Mouse (Mus musculus) left cerebral cortex, postnatal 4 days (tissue): ENCODE data around the gene H2-D1. TPM values are rescaled to one million over a fixed set of nuclear protein-coding genes. Genes with fewer than 3 reads are reported as not detected.
"Not testable (repeated sequence)": the region's sequence is repeated elsewhere in the genome, so short reads cannot be mapped to it uniquely, and the experiment has no call there.

Source experiments
- DNase-seq: peaks from one replicate; pipeline ENCODE4 v3.0.0-alpha.2; 2022
- intact Hi-C: fragments of 180-260 bp; cut with DNase I; formaldehyde crosslinking; loops from one replicate; pipeline ENCODE4 v1.15.1; 2025
- total RNA-seq, 2 experiments: library from RNA; stranded (reverse); gene quantifications; 2 replicates each; pipeline ENCODE4 v1.2.3; 2021

The H2-D1 gene
- total RNA-seq, result 10 to 100 TPM; 19.1 to 22.8 TPM

DNA sequence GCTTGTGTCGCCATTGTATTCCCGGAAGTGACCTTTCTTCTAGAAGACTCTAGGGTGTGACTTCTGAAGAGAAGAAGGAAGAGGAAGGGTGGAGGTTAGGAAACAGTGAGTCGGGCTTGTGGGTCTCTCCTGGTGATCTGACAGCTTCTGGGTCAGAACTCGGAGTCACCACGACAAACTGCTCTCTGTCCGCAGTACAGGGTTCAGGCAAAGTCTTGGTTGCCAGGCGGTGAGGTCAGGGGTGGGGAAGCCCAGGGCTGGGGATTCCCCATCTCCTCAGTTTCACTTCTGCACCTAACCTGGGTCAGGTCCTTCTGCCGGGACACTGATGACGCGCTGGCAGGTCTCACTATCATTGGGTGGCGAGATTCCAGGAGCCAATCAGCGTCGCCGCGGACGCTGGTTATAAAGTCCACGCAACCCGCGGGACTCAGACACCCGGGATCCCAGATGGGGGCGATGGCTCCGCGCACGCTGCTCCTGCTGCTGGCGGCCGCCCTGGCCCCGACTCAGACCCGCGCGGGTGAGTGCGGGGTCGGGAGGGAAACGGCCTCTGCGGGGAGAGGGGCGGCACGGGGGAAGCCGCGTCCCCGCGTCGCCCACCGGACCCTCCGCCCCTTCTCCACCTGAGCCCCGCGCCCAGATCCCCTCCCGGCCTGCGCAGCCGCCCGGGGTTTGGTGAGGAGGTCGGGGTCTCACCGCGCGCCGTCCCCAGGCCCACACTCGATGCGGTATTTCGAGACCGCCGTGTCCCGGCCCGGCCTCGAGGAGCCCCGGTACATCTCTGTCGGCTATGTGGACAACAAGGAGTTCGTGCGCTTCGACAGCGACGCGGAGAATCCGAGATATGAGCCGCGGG is at the start of gene H2-D1:
Gene H2-D1 (plus strand): TSS at position 67 of the 859 bp plus-strand sequence.
- intact Hi-C loops, result no loop called here
- peak; percentile 96 for DNase-seq

DNA sequence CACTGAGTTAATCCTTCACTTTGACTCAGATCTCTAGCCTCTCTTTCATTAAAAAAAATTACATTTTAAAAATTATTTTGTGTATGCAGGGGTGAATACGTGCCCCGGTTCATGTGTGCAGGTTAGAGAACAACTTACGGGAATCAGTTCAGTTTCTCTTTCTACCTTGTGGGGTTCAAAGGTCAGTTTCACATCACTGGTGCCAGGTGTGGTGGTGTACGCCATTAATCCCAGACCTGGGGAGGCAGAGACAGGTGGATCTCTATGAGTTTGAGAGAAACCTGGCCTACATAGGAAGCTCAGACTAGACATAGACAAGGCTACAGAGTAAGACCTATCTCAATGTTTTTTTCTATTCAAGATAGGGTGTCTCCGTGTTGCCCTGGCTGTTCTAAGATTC is 49.5 kb upstream of the H2-D1 start:
- DNase-seq, result no peak
- intact Hi-C loops, result no loop called here

DNA sequence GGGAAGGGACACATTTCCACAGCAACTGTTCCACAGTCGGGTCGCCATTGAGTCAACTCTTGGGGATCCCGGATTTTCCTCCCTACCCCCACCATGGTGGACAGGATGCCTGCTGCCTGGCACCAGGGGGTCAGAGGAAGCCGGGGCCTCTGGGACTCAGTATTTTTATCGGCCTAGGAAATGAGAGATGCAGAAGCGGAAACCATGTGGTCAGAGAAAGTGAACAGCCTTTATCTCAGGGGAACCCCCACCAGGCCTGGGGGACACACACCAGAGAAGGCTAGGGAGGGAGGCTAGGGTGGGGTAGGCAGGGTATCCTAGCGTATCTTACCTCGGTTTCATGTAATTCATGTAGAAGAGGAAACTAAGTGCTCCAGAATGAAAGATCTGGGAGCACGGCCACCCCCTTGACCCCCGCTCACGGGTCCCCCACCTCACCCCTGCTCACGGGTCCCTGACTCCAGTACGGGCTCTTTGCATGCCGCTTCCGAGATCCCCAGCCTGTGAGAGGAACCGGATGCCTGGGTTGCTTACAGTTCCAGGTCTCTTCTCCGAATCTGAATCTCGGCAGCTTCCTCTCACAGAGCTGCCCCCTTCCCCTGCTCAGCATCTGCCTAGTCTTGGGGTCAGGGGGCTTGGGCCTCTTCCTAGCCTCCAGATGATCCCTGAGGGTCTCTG is 43.9 kb upstream of the H2-D1 start:
- intact Hi-C loops, result no loop called here
- no peak for DNase-seq

DNA sequence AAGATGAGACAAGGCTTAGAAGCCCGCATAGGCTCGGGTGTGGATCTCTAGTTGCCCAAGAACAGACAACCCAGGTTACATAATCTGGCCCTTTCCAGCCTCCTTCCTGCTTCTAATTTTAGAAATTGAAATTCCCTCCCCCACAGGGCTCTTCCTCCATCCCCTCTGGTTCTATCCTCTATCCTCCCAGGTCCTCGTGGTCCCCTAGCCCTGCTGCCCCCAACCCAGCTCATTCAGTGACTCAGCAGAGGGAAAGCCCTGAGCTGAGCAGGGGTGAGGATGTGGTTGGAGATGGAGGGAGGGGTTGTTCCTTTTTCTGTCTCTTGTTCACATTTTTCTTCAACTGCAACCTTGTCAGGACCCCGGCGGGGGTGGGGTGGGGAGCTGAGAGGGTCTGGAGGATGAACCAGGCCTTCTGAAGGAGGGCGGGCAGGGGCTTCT is 42.9 kb upstream of the H2-D1 start:
- intact Hi-C loops, result no loop called here
- DNase-seq, result no peak

DNA sequence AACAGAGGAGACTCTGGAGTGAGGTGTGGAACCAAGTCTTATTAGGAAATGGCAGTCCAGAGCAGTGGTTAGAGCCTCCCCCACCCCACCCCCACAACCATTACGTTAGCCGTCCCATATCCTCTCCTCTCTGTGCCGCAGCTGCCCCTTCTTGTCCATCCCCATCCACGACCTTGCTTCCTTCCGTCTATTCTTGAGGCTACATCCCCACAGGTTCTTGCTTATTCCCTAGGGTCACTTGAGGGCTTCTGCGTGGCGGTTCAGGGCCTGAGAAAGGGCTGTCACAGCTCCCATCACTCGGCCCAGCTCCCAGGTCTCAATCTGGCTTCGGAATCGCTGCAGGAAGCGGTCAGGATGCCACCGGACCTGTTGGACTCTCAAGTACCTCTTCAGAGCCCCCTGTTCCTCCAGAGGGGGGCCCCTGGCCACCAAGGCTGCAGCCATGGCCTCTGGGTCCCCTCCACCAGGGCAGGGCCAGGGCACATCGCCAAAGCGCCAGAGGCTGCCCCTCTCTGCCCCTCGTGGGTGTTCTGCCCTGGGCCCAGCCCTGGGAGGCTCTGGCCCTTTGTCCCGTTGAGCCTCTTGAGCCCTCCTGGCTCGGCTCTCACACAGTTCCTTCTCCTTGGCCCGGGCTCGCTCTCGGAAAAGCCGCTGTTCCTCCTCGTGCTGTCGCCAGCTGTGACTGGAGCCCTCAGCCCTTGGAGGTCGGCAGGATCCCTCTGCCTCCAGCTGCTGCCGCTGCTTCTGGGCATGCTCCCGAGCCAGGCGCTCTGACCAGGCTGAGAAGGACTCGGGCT is 42.2 kb upstream of the H2-D1 start, which contains the start of gene Gm16181:
Gene Gm16181 (plus strand): TSS at position 679 of the 797 bp plus-strand sequence.
- DNase-seq, result no peak
- intact Hi-C loops, result no loop called here

DNA sequence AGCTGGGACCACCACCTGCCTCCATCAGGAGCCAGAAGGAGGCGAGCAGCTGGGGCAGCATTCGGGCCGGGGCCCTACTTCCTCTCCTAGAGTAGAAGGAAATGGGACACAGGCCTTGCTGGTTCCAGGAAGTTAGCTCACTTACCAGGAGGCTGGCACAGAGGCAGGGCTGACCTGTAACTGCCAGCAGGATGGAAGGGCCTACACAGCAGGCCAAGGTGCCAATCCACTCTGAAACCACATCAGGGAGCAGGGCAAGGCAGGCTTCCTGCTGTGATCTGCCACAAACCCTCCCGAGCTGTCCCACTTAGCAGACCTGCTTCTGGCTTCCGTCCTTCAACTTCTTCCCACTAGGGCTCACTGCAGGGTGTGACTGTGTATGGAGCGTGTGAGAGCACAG is 40.2 kb upstream of the H2-D1 start:
- no peak for DNase-seq
- intact Hi-C loops, result no loop called here

DNA sequence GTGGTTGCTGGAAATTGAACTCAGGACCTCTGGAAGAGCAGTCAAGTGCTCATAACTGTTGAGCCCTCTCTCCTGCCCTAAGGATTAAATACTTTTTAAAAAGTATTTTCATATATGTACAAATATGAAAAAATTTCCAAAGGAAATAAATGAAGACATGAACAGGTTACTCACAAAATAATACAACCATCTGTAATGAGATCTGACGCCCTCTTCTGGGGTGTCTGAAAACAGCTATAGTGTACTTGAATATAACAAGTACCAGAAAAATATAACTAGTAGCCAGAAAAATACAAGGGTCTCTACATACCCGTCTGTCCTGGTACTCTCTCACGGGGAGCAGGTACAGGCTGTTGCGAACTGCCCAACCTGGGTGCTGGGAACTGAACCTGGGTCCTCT is 37.9 kb upstream of the H2-D1 start:
- intact Hi-C loops, result no loop called here
- DNase-seq, result no peak

DNA sequence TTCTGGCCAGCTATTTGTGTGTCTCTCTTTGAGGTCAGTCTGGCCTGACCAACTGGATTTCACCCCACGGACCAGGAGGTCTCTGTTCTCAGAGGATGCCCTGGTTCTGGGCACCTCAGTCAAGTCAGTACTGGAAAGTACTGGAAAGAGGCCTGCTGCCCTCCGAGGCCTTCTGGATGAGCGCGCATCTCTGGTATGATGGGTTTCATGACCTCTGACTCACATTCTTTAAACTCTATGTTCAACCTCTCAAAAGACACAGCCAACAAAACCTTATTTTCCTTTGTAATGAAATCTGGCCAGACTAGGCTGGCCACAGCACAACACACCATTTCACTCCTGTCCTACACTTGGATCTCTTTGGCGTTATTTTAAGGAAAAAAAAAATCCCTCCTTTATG is 37.1 kb upstream of the H2-D1 start:
- intact Hi-C loops, result no loop called here
- DNase-seq, result no peak

DNA sequence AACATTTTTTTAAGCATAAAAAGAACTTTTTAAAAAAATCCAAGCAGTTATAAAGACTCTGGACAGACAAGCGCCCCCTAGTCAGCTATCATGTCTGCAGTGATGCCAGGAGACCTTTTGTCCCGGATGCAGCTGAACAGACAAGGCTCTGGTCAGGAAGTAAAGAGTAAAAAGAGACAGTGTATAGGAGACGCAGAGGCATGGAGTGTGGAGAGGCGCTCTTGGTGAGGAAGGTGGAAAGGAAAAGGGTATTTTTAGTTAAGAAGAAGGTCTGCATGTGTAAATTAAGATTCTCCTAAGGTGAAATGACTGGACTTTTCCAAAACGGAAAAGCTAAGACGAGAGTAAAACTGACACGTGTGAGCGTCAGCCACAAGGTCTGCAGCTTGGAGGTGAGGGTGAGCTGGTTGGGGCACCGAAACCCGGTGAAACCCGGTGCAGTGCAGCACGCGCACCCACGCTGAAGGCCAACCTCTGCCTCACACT is 35.9 kb upstream of the H2-D1 start:
- intact Hi-C loops, result no loop called here

DNA sequence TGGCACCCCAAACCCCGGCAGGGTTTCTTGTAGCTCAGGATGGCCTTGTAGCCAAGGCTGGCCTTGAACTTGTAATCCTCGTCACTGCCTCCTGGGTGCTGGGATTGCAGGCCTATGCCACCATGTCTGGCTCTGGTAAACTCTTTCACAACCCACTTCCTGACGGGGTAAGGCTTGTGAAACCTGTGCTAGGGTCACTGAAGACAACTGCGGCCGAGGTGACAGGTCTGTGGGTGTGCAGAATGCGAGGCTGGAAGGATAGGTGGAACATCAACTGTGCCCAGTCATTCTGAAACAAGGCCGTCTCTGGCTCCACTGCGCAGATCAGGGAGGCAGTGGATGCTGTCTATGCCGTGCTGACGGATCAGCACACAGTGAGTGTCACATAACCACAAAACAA is 31.5 kb upstream of the H2-D1 start:
- DNase-seq, result no peak
- intact Hi-C loops, result loop anchor here (5.0 kb wide), 1 partner anchor 64 kb away; no protein-coding TSS in a partner anchor

More for the DNA sequence above, 35.9 kb upstream of the H2-D1 start:
- DNase-seq, result no peak

DNA sequence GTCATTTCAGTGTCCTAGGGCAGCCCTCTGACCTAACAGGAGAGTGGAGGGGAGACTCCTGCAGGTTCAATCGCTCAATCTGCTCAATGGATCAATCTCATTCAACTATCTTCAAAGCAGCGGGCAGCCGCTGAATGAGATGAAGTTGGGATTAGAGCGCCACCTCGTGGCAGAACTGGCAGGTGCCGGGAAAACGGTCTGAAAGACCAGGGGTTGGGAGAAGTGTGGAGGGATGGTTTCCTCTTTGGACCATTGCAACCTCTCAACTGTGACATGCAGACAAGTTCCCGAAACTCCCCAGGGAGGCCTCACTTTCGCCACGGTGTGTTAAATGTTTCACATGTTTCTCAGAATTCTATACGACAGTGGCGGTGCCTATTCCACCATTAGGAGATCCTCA is 30.5 kb upstream of the H2-D1 start:
- intact Hi-C loops, result loop anchor here (5.0 kb wide), 1 partner anchor 65 kb away; no protein-coding TSS in a partner anchor
- peak; percentile 87 for DNase-seq

DNA sequence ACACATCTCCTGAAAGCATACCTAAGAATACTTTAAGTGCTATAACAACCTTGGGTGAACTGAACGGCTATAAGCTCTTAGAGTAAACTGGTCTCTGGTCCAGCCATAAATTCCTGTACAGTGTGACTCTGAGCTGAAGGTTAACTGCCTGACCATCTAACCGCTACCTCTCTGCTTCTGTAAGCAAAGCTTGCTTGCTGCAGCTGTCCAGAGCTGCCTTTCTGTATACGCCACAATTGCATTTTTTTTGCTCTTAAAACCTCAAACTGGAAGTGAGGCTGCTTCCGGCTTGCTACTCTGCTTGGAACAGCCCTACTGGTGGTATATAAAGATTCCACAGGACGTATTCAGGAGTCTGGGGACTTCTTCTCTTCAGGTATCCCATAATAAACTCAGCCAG is 29.9 kb upstream of the H2-D1 start:
- DNase-seq, result no peak
- intact Hi-C loops, result loop anchor here (5.0 kb wide), 1 partner anchor 65 kb away; no protein-coding TSS in a partner anchor

DNA sequence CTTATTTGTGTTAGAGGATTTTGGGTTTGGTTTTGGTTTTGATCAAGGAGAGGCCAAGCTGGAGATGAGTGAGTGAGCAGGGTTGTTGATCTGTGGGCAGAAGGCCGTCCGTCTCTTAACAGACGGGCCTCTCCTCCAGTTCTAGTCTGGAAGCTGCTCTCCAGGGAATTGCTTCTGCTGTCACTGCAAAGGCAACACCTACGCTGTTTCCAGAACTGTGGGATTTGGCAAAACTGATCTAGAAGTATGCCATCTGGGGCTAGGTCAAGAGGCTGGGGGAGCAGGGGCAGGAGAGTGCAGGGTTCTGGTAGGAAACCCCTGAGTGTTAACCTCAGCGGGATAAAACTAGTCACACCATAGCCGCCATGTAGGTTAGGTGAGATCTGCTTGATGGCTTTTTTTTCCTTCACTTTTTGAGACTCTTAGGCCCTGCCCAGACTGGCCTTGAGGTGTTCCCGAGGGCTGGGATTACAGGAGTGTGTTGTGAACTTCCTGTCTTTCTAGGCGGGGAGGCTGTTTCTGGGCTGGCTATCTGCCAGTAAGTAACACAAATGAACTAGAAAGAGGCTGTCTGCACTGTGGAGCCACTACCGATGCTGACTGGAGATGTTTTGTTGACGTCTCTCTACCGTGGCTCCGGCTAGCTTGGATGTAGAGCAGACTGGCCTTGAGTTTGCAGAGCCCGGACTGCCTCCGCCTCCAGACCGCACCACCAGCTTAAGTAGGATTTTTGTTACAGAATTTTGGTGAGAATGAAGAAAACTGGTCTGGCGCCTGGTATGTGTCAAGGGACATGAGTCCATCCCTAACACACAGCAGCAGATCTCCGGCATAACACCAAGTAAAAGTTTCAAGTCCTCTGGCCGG is 29.2 kb upstream of the H2-D1 start, which contains the start of gene Atp6v1g2:
Gene Atp6v1g2 (plus strand): TSS at position 547 of the 867 bp plus-strand sequence.
- DNase-seq, result no peak
- intact Hi-C loops, result loop anchor here (5.0 kb wide), 1 partner anchor 66 kb away; no protein-coding TSS in a partner anchor

DNA sequence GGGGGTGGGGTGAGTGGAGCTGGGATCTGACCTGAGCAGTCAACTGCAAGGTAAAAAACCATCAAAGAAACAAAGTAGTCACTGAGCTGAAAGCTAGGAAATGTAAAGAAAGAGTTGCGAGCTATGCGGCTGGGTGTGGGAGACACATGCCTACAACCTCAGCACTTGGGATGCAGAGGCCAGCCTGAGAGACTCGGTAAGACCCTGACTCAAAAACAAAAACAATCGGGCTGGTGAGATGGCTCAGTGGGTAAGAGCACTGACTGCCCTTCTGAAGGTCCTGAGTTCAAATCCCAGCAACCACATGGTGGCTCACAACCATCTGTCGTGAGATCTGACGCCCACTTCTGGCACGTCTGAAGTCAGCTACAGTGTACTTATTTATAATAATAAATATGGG is 28.4 kb upstream of the H2-D1 start:
- DNase-seq, result not testable (repeated sequence)
- intact Hi-C loops, result loop anchor here (5.0 kb wide), 1 partner anchor 67 kb away; no protein-coding TSS in a partner anchor

DNA sequence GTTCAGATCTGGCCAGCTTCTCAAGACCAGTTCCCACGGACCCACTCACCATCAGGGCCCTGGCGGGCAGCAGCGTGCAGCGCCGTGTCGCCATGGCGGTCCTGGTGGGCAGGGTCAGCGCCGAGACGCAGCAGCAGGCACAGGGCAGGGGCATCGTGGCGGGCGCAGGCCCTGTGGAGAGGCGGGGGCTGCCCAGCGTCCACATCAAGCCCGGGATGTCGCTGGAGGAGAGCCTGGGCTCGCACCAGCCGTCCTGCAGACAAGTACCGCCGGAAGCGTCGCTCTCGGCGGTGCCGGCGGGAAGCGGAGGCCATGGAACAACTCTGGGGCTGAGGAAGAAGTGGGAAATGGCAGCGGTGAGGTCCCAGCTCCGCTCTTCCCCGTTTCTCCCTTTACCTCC is 27.6 kb upstream of the H2-D1 start:
- intact Hi-C loops, result loop anchor here (5.0 kb wide), 1 partner anchor 68 kb away; no protein-coding TSS in a partner anchor
- peak; percentile 45 for DNase-seq

DNA sequence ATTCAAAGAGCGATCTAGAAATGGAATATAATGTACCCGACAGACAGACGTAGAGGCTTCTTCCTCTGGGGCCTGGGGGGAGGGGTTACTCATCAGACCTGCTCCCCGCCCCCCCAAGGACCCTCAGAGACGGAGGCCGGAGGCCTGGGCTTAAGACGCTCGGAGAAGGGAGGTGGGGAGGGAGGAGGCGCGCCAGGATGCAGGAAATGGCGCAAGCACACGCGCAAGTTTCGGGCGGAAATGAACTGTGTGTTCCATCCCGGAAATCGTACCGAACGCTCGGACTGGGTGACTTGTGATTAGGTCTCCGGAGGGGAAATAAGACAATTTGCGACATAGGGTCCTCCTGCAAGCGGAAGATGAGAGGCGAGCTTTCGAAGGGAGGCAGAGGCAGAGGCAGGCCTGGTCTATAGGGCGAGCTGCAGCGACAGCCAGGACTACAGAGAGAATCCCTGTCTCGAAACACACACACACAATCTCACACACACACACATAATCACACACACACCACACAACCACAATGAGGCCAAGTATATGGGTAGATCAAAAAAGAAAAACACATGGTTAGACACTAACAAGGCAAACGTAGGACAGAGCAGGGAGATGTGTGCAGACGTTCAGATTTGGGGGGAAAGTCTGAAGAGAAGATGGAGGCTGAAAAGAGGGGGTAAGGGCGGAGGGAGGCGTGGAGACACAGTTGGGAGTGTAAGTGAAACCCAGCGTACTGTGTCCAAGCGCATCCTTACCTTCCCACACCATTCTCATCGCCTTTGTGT is 26.7 kb upstream of the H2-D1 start, which contains the start of gene Nfkbil1:
Gene Nfkbil1 (minus strand): TSS at position 179 of the 776 bp plus-strand sequence.
- DNase-seq, result peak; percentile 94
- intact Hi-C loops, result no loop called here

DNA sequence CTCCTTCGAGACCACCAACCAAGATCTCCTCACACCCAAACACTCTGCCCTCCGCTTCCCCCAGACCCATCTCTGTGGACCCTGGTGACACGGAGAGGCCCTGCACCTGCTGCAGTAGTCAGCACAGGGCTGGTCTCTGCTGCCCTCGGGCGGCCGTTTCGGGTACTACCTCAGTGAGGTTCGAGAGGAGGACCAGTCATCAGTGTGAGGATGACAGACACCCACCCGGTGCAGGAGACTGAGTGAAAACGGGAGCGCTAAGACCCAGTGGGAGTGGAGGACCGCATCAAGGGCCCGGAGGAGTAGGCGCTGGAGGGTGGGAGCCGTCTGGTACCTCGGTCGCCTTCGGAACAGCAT is 26.2 kb upstream of the H2-D1 start:
- intact Hi-C loops, result no loop called here

DNA sequence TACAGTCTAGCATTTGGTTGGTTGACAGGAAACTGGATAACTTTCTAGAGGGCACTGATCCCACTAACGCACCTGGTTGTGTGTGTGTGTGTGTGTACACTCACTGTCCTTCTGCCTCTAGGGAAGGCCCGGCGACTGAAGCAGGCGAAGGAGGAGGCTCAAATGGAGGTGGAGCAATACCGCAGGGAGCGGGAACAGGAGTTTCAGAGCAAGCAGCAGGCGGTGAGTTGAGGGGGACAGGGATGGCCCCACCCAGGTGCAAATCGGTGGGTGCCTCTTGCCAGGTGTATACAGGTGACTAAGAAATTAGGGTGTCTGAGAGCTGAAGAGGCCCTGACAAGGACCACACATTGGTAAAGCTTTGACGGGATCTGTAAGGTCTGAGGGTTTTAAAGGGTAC is 25.5 kb upstream of the H2-D1 start:
- intact Hi-C loops, result no loop called here
- DNase-seq, result no peak

More for the DNA sequence above, 26.2 kb upstream of the H2-D1 start:
- peak; percentile 99 for DNase-seq

DNA sequence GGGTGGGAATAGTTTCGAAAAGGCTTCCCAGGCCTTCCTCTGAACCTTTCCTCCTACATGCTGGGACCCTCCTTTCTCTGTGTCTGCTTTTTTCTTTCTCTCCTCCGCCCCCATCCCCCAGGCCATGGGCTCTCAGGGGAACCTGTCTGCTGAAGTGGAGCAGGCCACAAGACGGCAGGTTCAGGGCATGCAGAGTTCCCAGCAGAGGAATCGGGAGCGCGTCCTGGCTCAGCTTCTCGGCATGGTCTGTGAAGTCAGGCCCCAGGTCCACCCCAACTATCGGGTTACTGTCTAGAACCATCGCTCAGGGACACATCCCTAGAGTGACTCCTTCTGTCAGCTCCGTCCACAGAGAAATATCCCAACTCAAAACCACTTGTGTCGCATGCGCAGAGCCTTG is 25.0 kb upstream of the H2-D1 start:
- intact Hi-C loops, result no loop called here
- DNase-seq, result no peak
